Mouse (Mus musculus): ENCODE results near the gene Snx15. TPM values are rescaled to one million over a fixed set of nuclear protein-coding genes. Genes with fewer than 3 reads are reported as not detected.
A peak's percentile ranks its signal among the peaks of the same experiment; 100 is the strongest.

Snx15 gene
- polyA plus RNA-seq, 1 experiment from 2014 or later = 31.9 TPM

GRCm38 (mm10) chr19:6116113-6116850 is 11.8 kb downstream of the Snx15 start:
- no peaks in the 10 kb centered on the region for H3K27me3 ChIP-seq (ENCODE audit: control insufficient read depth, insufficient read depth, low read length)
- H3K4me2 ChIP-seq (ENCODE audit: low read depth, low read length) = no peak overlapping the region; the same call in 1 of the 2 replicates
- H3K27ac ChIP-seq (ENCODE audit: low read length) = no peak overlapping the region
- H3K9me3 ChIP-seq (replicated peaks; ENCODE audit: control insufficient read depth, low read length) = no peaks in the 10 kb centered on the region
- 86% methylated on average over 15 of the region's 15 CpGs for WGBS
- H3K4me1 ChIP-seq (ENCODE audit: control insufficient read depth, insufficient read depth, low read length) = peaks cover 14% of the 10 kb centered on the region; the same call in 1 of the 2 replicates
- H3K4me3 ChIP-seq (replicated peaks; ENCODE audit: low read length) = 0 out of 2 replicates have a peak overlapping the region, but pooled peaks have one; percentile 90
- 0 out of 2 replicates have a peak overlapping the region, but pooled peaks have one; percentile 22 for H3K9ac ChIP-seq (ENCODE audit: low read length)
- H3K36me3 ChIP-seq (ENCODE audit: control insufficient read depth, insufficient read depth, low read length) = 0 out of 2 replicates have a peak, but pooled peaks cover 8% of the 10 kb centered on the region
- ATAC-seq (ENCODE audit: insufficient read depth, low FRiP score) = no peak

DNA sequence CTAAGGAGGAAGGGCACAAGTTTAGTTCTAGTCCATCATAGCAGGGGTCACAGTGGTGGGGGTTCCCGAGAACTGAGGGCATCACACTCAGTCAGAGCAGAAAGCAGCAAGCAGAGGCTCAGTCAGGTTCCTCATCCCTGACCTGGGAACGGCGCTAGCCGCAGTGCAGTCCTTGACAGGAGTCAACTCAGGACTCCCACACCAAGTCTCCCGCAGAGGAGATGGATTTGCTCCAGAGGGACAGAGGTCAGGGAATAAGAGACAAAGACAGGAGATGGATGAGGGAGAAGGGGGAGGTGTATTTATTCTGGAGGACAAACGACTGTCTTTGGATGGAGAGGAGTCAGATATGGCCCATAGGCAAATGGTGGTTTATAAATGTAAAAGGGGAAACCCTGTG is 15.0 kb downstream of the Snx15 start:
- H3K36me3 ChIP-seq (ENCODE audit: control insufficient read depth, insufficient read depth, low read length) = 0 out of 2 replicates have a peak, but pooled peaks cover 8% of the 10 kb centered on the region
- H3K9me3 ChIP-seq (replicated peaks; ENCODE audit: control insufficient read depth, low read length) = no peaks in the 10 kb centered on the region
- H3K4me1 ChIP-seq (ENCODE audit: control insufficient read depth, insufficient read depth, low read length) = peaks cover 8% of the 10 kb centered on the region; the same call in 1 of the 2 replicates
- no peak for ATAC-seq (ENCODE audit: insufficient read depth, low FRiP score)
- H3K27ac ChIP-seq (ENCODE audit: low read length) = no peak overlapping the region
- no peak overlapping the region for H3K4me2 ChIP-seq (ENCODE audit: low read depth, low read length)
- WGBS = 35% methylated on average over 6 of the region's 6 CpGs
- no peak overlapping the region for H3K9ac ChIP-seq (ENCODE audit: low read length)
- H3K4me3 ChIP-seq (replicated peaks; ENCODE audit: low read length) = no peak overlapping the region
- H3K27me3 ChIP-seq (ENCODE audit: control insufficient read depth, insufficient read depth, low read length) = no peaks in the 10 kb centered on the region

DNA sequence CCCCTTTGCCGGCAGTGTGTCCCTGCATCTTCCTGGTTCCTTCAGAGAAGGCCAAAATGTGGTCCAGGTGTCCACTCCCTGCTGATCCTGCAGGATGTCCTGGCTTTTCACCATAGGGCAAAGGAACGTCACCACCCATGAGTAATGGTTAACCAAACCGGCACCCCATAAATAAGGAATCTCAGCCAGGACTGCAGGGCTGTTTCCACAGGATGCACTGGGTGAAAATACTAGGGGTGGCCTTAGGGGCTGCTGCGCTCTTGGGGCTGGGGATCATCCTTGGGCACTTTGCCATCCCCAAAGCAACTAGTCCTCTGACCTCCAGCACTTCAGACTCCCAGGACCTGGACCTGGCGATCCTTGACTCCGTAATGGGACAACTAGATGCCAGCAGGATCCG is 22.5 kb downstream of the Snx15 start, which contains the start of gene Naaladl1:
TSS of gene Naaladl1 (plus strand) at position 197 of the 400 bp plus-strand sequence.
- Histone ChIP-seq H3K9me3 (replicated peaks; ENCODE audit: control insufficient read depth, low read length) (no peaks in the 10 kb centered on the region), H3K9ac (ENCODE audit: low read length) (0 out of 2 replicates have a peak within 1 kb of the TSS, but pooled peaks have one; percentile 3), H3K4me3 (replicated peaks; ENCODE audit: low read length) (no peak within 1 kb of the TSS), H3K4me2 (ENCODE audit: low read depth, low read length) (no peak within 1 kb of the TSS), H3K27me3 (ENCODE audit: control insufficient read depth, insufficient read depth, low read length) (no peaks in the 10 kb centered on the region), H3K36me3 (ENCODE audit: control insufficient read depth, insufficient read depth, low read length) (no peaks in the 10 kb centered on the region), H3K27ac (ENCODE audit: low read length) (no peak within 1 kb of the TSS), H3K4me1 (ENCODE audit: control insufficient read depth, insufficient read depth, low read length) (no peaks in the 10 kb centered on the region)
- WGBS = 80% methylated on average over 7 of the region's 7 CpGs
- ATAC-seq (ENCODE audit: insufficient read depth, low FRiP score) = no peak

GRCm38 (mm10) chr19:6104476-6104875 is 23.6 kb downstream of the Snx15 start:
- no peak overlapping the region for H3K4me3 ChIP-seq (replicated peaks; ENCODE audit: low read length)
- no peaks in the 10 kb centered on the region for H3K9me3 ChIP-seq (replicated peaks; ENCODE audit: control insufficient read depth, low read length)
- H3K27ac ChIP-seq (ENCODE audit: low read length) = no peak overlapping the region
- no peak for ATAC-seq (ENCODE audit: insufficient read depth, low FRiP score)
- 0 out of 2 replicates have a peak overlapping the region, but pooled peaks have one; percentile 3 for H3K9ac ChIP-seq (ENCODE audit: low read length)
- WGBS = 67% methylated on average over 4 of the region's 4 CpGs
- no peaks in the 10 kb centered on the region for H3K36me3 ChIP-seq (ENCODE audit: control insufficient read depth, insufficient read depth, low read length)
- H3K4me1 ChIP-seq (ENCODE audit: control insufficient read depth, insufficient read depth, low read length) = no peaks in the 10 kb centered on the region
- no peak overlapping the region for H3K4me2 ChIP-seq (ENCODE audit: low read depth, low read length)
- H3K27me3 ChIP-seq (ENCODE audit: control insufficient read depth, insufficient read depth, low read length) = no peaks in the 10 kb centered on the region

DNA sequence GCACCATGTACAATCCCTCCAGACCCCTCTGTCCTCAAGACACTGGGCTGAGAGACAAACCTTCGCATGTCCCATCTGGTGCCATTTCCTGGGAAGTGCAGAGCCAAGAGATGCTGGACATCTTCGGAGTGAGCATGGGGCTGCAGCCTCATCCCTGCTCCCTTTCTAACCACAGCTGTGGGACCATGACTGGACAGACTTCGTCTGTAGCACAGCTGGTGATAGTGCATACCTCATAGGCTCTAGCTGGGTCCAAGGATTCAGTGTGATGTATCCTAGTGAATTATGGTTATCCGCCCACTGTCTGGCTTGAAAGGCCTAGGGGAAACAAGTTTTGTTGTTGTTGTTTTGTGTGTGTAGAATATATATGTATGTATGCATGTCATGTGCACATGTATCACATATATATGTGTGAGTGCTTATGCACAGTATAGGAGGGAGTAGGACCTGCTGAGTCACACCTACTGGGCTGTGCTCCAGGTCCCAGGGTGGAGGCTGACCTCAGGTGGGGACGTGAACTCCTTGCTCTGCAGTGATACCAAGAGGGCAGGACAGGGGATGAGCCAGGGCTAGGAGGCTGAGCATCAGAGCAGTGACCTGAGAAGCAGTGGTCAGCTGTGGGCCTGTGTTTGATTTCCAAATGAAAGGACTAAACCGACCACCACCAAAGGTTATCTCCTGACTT is 25.8 kb downstream of the Snx15 start:
- Histone ChIP-seq H3K4me2 (ENCODE audit: low read depth, low read length) (no peak overlapping the region), H3K27me3 (ENCODE audit: control insufficient read depth, insufficient read depth, low read length) (no peaks in the 10 kb centered on the region), H3K36me3 (ENCODE audit: control insufficient read depth, insufficient read depth, low read length) (no peaks in the 10 kb centered on the region), H3K27ac (ENCODE audit: low read length) (no peak overlapping the region), H3K9ac (ENCODE audit: low read length) (no peak overlapping the region), H3K9me3 (replicated peaks; ENCODE audit: control insufficient read depth, low read length) (no peaks in the 10 kb centered on the region), H3K4me3 (replicated peaks; ENCODE audit: low read length) (no peak overlapping the region), H3K4me1 (ENCODE audit: control insufficient read depth, insufficient read depth, low read length) (no peaks in the 10 kb centered on the region)
- WGBS = 73% methylated on average over 6 of the region's 6 CpGs
- peak; percentile 32; the same call in 1 of the 2 replicates for ATAC-seq (ENCODE audit: insufficient read depth, low FRiP score)

GRCm38 (mm10) chr19:6101186-6101585 is 26.9 kb downstream of the Snx15 start:
- Histone ChIP-seq H3K4me2 (ENCODE audit: low read depth, low read length) (no peak overlapping the region), H3K4me1 (ENCODE audit: control insufficient read depth, insufficient read depth, low read length) (no peaks in the 10 kb centered on the region), H3K27ac (ENCODE audit: low read length) (no peak overlapping the region), H3K36me3 (ENCODE audit: control insufficient read depth, insufficient read depth, low read length) (no peaks in the 10 kb centered on the region), H3K9me3 (replicated peaks; ENCODE audit: control insufficient read depth, low read length) (no peaks in the 10 kb centered on the region), H3K4me3 (replicated peaks; ENCODE audit: low read length) (no peak overlapping the region), H3K27me3 (ENCODE audit: control insufficient read depth, insufficient read depth, low read length) (no peaks in the 10 kb centered on the region), H3K9ac (ENCODE audit: low read length) (no peak overlapping the region)
- WGBS = 53% methylated on average over 6 of the region's 6 CpGs
- ATAC-seq (ENCODE audit: insufficient read depth, low FRiP score) = no peak

- no peaks in the 10 kb centered on the region for H3K27me3 ChIP-seq (ENCODE audit: control insufficient read depth, insufficient read depth, low read length)
- H3K9ac ChIP-seq (ENCODE audit: low read length) = no peak overlapping the region
- H3K27ac ChIP-seq (ENCODE audit: low read length) = no peak overlapping the region
- no peak overlapping the region for H3K4me3 ChIP-seq (replicated peaks; ENCODE audit: low read length)
- ATAC-seq (ENCODE audit: insufficient read depth, low FRiP score) = no peak
- 88% methylated on average over 3 of the region's 3 CpGs for WGBS
- H3K36me3 ChIP-seq (ENCODE audit: control insufficient read depth, insufficient read depth, low read length) = no peaks in the 10 kb centered on the region
- no peaks in the 10 kb centered on the region for H3K4me1 ChIP-seq (ENCODE audit: control insufficient read depth, insufficient read depth, low read length)
- H3K4me2 ChIP-seq (ENCODE audit: low read depth, low read length) = no peak overlapping the region
- H3K9me3 ChIP-seq (replicated peaks; ENCODE audit: control insufficient read depth, low read length) = no peaks in the 10 kb centered on the region
Measured at GRCm38 (mm10) chr19:6097847-6098246, 30.3 kb downstream of the Snx15 start.

DNA sequence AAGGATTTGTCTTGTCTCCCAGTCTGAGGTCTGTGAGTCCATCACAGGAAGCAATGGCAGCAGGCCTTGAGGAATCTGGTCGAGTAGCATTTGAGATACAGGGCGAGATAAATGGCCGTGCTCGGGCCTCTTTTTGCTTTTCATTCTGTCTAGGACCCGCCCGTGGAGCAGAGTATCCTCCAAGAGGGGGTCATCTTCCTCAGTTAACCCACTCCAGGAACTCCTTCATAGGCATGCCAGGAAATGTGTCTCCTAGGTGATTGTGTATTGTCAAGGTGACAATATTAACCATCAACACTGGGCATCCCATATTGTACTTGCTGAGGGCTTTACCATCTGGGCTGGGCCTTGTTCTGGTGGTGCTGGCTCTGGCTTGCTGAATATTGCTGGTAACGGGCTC is 34.0 kb downstream of the Snx15 start, which contains the start of gene AC131692.1:
TSS of gene AC131692.1 (plus strand) at position 301 of the 400 bp plus-strand sequence.
- no peaks in the 10 kb centered on the region for H3K27me3 ChIP-seq (ENCODE audit: control insufficient read depth, insufficient read depth, low read length)
- no peak for ATAC-seq (ENCODE audit: insufficient read depth, low FRiP score)
- no peak within 1 kb of the TSS for H3K27ac ChIP-seq (ENCODE audit: low read length)
- no peaks in the 10 kb centered on the region for H3K9me3 ChIP-seq (replicated peaks; ENCODE audit: control insufficient read depth, low read length)
- no peak within 1 kb of the TSS for H3K9ac ChIP-seq (ENCODE audit: low read length)
- no peak within 1 kb of the TSS for H3K4me2 ChIP-seq (ENCODE audit: low read depth, low read length)
- WGBS = 87% methylated on average over 7 of the region's 7 CpGs
- no peak within 1 kb of the TSS for H3K4me3 ChIP-seq (replicated peaks; ENCODE audit: low read length)
- H3K36me3 ChIP-seq (ENCODE audit: control insufficient read depth, insufficient read depth, low read length) = no peaks in the 10 kb centered on the region
- H3K4me1 ChIP-seq (ENCODE audit: control insufficient read depth, insufficient read depth, low read length) = no peaks in the 10 kb centered on the region

DNA sequence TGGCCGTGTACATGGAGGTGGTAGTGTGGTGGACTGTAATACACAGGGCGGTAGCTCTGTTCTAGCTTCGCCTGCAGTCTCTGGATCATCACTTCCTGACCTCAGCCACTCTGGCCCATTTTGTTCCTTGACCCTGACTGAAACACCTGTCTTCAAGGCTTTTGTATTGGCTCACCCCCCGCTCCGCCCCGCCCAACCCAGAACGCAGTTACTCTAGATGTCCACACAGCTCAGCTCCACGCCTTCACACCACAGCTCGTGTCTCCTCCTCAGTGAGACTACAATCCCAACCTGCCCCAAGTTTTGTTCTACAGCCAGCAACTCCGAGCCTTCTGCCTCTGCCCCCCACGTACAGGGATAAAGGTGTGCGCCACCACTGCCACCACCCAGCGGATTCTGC is 39.3 kb downstream of the Snx15 start:
- Histone ChIP-seq H3K27me3 (ENCODE audit: control insufficient read depth, insufficient read depth, low read length) (no peaks in the 10 kb centered on the region), H3K27ac (ENCODE audit: low read length) (no peak overlapping the region), H3K4me1 (ENCODE audit: control insufficient read depth, insufficient read depth, low read length) (peaks cover 10% of the 10 kb centered on the region), H3K4me2 (ENCODE audit: low read depth, low read length) (no peak overlapping the region), H3K36me3 (ENCODE audit: control insufficient read depth, insufficient read depth, low read length) (no peaks in the 10 kb centered on the region), H3K9ac (ENCODE audit: low read length) (no peak overlapping the region), H3K9me3 (replicated peaks; ENCODE audit: control insufficient read depth, low read length) (no peaks in the 10 kb centered on the region), H3K4me3 (replicated peaks; ENCODE audit: low read length) (no peak overlapping the region)
- 92% methylated on average over 13 of the region's 13 CpGs for WGBS
- no peak for ATAC-seq (ENCODE audit: insufficient read depth, low FRiP score)

Data from stomach, embryonic 16.5 days (tissue).